Mouse (Mus musculus) retina, postnatal 7 days (tissue): Measurements from ENCODE around the gene Armh3.
"Not testable (repeated sequence)": the region's sequence is repeated elsewhere in the genome, so short reads cannot be mapped to it uniquely, and the experiment has no call there.

ENCODE experiments used
- DNase-seq: peaks from one replicate; pipeline ENCODE4 v3.0.0-alpha.2; 2012; ENCODE audit warnings: low read depth, low spot score

Armh3 gene

GRCm38 (mm10) chr19:45826146-45826545 lies 172.1 kb downstream of the Armh3 start:
- DNase-seq, result no peak

GRCm38 (mm10) chr19:45821832-45822231 lies 176.5 kb downstream of the Armh3 start:
- no peak for DNase-seq

- DNase-seq, result no peak
Observed at GRCm38 (mm10) chr19:45817816-45818490, 180.3 kb downstream of the Armh3 start.

GRCm38 (mm10) chr19:45816727-45817126 lies 181.6 kb downstream of the Armh3 start:
- DNase-seq, result no peak

- no peak for DNase-seq
Observed at GRCm38 (mm10) chr19:45815831-45816405, 182.4 kb downstream of the Armh3 start, which contains the start of gene Kcnip2. TSS of gene Kcnip2 (minus strand) at chr19:45816061.

GRCm38 (mm10) chr19:45815170-45815569 lies 183.1 kb downstream of the Armh3 start:
- DNase-seq, result no peak

- no peak for DNase-seq
Observed at GRCm38 (mm10) chr19:45813801-45814200, 184.5 kb downstream of the Armh3 start.

- DNase-seq, result peak; percentile 78
Observed at GRCm38 (mm10) chr19:45813263-45813662, 185.0 kb downstream of the Armh3 start.

GRCm38 (mm10) chr19:45812673-45813252 lies 185.5 kb downstream of the Armh3 start:
- DNase-seq, result no peak

- DNase-seq, result no peak
Observed at GRCm38 (mm10) chr19:45812115-45812514, 186.2 kb downstream of the Armh3 start.

GRCm38 (mm10) chr19:45811028-45811674 lies 187.1 kb downstream of the Armh3 start:
- no peak for DNase-seq

GRCm38 (mm10) chr19:45807732-45808131 lies 190.6 kb downstream of the Armh3 start:
- DNase-seq, result no peak

GRCm38 (mm10) chr19:45805817-45806216 lies 192.5 kb downstream of the Armh3 start:
- not testable (repeated sequence) for DNase-seq

GRCm38 (mm10) chr19:45804593-45805368 lies 193.5 kb downstream of the Armh3 start:
- DNase-seq, result peak; percentile 38

GRCm38 (mm10) chr19:45803408-45803807 lies 194.9 kb downstream of the Armh3 start:
- DNase-seq, result no peak

- DNase-seq, result no peak
Observed at GRCm38 (mm10) chr19:45802702-45803101, 195.6 kb downstream of the Armh3 start.

- no peak for DNase-seq
Observed at GRCm38 (mm10) chr19:45796879-45797278, 201.4 kb downstream of the Armh3 start.

GRCm38 (mm10) chr19:45796061-45796556 lies 202.2 kb downstream of the Armh3 start:
- no peak for DNase-seq

GRCm38 (mm10) chr19:45795406-45795944 lies 202.8 kb downstream of the Armh3 start:
- no peak for DNase-seq

- DNase-seq, result no peak
Observed at GRCm38 (mm10) chr19:45794718-45795117, 203.6 kb downstream of the Armh3 start.

- DNase-seq, result no peak
Observed at GRCm38 (mm10) chr19:45792404-45792803, 205.9 kb downstream of the Armh3 start.
